Mouse (Mus musculus): ENCODE measurements at regions not wholly inside any gene's neighbourhood (a gene's known extent, or its start where the extent isn't known, plus 50 kb on each side); places are given as distances from the start of the nearest gene placed in this dataset.

- DNase-seq: no peak
These were observed 52.8 kb upstream of the Dmrtb1 start for GRCm38 (mm10) chr4:107736866-107737265.

DNA sequence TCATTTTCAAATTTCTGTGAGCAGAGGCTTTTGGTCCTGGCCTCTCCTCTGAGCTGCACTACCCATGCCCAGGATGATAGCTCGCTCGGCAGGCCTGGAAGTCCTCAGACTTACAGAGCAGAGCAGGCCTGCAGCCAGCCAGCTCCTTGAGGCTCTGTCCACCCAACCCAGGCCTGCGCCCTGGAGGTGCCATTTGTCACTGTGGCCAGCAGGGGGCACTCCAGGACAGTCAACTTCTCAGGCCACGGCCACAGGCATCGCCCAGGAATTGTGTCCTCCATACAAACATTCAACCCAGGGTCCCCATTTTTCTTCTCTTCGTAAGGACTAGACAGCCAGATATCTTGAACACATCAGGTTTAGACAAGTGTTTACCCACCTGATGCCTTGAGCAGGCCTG lies 53.9 kb upstream of the Dmrtb1 start:
- DNase-seq: peak; percentile 88

- no peak for DNase-seq
These were observed 54.7 kb upstream of the Dmrtb1 start for GRCm38 (mm10) chr4:107738776-107739175.

DNA sequence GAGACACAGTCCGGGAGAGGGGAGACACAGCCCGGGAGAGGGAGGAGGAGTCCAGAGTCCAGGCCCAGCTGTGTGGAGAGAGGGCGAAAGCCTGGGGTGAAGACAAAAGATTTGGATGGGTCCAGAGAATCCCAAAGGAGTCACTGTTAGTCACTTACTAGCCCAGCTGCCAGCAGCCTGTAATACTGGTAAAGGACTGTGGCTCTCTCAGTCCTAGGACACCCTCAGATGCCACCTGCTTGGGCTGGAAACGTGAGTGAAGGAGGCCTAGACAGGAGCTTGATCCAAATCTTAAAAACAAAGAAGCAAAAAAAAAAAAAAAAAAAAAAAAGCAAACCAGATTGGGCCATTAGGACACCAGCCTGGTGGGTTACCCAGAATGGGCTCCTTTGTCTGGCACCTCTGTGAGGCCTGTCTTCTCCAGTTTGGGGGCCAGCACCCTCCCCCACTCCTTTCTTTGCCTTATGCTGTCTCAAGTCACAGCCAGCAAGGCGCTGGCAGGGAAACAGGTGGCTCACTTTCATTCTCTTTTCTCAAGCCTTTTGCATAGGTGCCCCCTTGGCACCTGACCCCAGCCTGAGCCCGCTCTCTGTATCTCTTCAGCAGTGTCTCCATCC lies 55.9 kb upstream of the Dmrtb1 start:
- DNase-seq: no peak

DNA sequence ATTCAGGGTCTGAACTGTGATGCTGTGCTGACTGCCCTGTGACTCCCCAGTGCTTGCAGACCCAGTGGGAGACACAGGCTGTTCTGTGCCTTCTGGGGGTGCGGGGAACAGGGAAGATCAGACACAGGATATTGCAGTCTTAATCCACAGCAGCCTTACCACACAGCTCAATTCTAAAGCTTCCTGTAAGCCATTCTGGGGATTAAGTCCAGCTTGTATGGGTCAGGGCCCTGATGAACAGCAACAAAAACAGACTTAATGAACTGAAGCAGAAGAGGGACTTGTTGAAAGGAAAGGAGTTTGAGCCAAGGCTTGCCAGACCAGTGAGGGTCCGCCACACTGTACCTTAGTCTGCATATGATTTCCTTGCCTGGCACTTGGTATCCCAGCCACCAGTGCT lies 58.4 kb upstream of the Lrp8 start:
- no peak for DNase-seq

DNA sequence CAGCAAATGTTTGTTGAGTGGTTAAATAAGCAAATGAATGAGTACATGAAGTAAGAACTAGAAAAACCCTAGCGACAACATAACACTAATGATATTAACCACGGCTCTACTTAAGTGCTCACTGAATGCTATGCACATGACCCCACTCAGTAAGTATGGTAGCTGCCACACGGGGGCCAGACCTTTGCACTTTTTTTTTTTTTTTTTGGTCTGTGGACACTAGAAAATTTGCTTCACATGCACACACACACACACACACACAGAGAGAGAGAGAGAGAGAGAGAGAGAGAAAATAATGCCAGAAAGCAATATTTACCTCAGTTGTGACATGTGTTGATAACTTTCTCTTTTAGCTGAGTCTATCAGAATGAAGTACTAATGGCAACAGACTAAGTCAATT lies 55.7 kb upstream of the Lrp8 start:
- no peak for DNase-seq

DNA sequence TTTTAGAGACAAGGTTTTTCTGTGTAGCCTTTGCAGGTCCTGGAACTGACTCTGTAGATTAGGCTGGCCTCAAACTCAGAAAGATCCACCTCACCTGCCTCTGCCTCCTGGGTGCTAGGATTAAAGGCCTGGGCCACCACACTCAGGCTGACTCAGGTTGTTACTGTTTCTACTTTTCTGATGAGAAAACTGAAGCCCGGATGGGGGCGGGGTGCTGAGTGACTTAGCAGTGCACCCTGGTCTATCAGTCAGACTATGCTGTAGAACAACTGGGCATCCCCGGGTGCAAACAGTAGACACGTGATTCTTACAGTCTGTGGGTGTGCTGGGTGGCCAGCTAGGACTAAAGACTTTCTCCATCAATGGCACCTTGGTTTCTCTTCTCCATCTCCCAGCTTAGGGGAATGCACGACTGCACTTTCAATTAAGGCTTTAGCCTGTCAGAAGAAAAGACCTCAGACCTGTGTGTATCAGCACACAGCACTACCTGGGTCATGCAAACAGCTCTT lies 55.1 kb upstream of the Lrp8 start:
- no peak for DNase-seq

- DNase-seq: no peak
These were observed 54.6 kb upstream of the Lrp8 start for GRCm38 (mm10) chr4:107747454-107747853.

DNA sequence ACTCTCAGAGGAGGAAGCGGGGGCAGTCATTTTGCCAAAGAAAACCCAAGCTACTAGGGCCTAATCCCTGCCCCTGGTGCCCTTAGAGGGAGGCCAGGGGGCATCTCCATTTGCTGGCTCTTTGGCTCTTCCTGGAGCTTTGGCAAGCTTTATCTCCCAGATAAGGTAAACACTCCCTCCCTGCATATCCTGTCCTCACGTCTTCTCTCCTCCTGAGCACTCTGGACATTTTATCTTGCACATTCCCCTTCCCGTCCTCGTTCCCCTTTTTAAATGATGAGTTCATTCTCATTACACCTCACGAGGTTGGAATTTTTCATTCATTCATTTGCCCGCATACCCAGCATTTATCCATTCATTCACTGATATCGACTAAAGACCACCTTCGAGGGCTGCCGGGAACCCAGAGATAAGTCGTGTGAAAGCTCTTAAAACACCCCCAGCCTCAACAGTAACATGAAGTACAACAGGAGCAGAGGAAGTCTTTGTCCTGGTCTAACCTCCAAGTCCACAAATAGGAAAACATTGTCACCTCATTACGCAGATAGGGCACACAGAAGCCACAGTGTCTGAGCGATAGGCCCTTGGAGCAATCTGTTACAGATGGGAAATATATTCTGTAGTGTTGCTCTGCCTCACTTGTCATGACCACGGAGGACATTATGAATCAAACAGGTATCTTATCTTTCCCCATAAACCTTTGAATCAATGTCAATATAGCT lies 54.0 kb upstream of the Lrp8 start:
- DNase-seq: no peak

GRCm38 (mm10) chr4:107749045-107749444 lies 53.0 kb upstream of the Lrp8 start:
- no peak for DNase-seq

GRCm38 (mm10) chr4:107750017-107750416 lies 52.0 kb upstream of the Lrp8 start:
- no peak for DNase-seq
